Mouse (Mus musculus) mature B cell (primary cell): ENCODE measurements around the gene Hmcn2.

ENCODE experiments used
- in situ Hi-C: fragments of 300-500 bp; cut with MboI; formaldehyde crosslinking; loops from 2 replicates; pipeline ENCODE4 v1.14.3; 2019

Hmcn2 gene

GRCm38 (mm10) chr2:31314007-31314465 is at the start of gene Hmcn2:
Hmcn2 (plus strand) TSS chr2:31314415.
- in situ Hi-C loops: no loop called here

GRCm38 (mm10) chr2:31267447-31267846 is 46.8 kb upstream of the Hmcn2 start:
- in situ Hi-C loops: no loop called here

DNA sequence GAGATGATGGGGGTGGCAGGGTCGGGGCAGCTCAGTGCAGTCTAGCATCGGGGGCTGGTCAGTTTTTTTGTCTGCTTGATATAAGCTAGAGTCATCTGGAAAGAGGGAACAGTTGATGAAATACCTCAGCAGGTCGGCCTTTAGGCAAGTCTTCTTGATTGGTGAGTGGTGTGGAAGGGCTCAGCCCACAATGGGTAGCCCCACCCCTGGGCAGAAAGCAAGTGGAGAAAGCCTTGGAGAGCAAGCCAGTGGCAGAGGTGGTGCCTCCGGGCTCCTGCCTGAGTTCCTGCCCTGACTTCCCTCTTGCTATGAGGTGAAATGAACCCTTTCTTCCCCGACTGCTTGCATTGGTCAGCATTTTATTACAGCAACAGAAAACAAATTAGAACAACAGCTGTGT is 45.6 kb upstream of the Hmcn2 start:
- in situ Hi-C loops: no loop called here

DNA sequence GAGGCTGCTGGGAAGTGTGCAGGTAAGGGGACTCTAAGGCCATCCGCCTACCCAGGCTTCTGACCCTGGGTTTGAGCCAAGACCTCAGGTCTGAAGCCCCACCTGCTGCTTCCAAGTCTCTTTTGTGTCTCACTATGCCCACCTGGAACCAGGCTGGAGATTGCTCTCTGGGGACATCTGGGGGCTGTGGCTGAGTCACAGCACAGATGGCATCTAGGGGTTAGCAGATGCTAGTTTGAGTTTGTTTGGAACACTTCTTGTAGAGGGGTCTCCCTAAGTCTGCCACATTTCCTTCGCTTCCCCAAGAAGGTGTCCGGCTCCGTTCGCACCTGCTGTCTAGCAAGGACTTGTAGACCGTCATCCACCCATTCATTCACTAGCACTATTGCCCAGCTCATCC is 45.0 kb upstream of the Hmcn2 start:
- in situ Hi-C loops: no loop called here

GRCm38 (mm10) chr2:31269847-31270246 is 44.4 kb upstream of the Hmcn2 start:
- in situ Hi-C loops: no loop called here

- in situ Hi-C loops: no loop called here
Measured at GRCm38 (mm10) chr2:31270470-31270869, 43.7 kb upstream of the Hmcn2 start.

- in situ Hi-C loops: no loop called here
Measured at GRCm38 (mm10) chr2:31271071-31271470, 43.1 kb upstream of the Hmcn2 start.

GRCm38 (mm10) chr2:31274993-31275392 is 39.2 kb upstream of the Hmcn2 start:
- in situ Hi-C loops: no loop called here

GRCm38 (mm10) chr2:31277810-31278209 is 36.4 kb upstream of the Hmcn2 start:
- in situ Hi-C loops: no loop called here

GRCm38 (mm10) chr2:31278483-31278882 is 35.7 kb upstream of the Hmcn2 start:
- in situ Hi-C loops: no loop called here

DNA sequence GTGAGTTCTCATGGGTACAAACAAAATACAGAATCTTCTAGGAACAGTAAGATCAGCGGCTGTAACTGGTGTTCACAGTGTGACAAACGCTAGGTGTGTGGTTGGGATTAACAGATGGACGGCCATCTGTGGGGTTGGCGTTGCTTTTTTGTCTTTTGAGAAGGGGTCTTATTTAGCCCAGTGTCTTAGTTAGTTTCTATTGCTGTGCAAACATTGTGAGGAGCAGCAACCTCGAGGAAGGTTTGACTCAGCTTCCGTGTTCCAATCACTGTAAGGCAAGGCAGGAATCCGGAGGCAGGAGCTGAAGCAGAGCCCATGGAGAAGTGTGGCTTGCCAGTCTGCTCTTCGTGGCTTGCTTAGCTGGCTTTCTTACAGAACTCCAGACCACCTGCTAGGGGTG is 33.1 kb upstream of the Hmcn2 start:
- in situ Hi-C loops: no loop called here

DNA sequence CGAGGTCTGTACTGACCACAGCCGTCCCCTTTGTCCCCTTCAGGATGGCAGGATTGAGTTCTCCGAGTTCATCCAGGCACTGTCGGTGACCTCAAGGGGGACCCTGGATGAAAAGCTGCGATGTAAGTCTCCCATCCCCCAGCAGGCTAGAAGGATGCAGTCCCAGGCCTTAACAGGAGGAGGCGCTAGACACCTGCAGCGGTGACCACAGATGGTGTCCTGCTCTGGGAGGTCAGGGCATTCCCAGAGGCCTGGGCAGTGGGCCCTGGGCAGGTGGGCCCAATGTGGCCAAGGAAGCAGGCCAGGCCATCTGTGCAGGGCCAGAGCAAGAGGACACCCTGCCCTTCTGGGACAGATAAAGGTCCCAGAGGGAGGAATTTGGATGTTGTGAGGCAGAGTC is 31.9 kb upstream of the Hmcn2 start:
- in situ Hi-C loops: no loop called here

DNA sequence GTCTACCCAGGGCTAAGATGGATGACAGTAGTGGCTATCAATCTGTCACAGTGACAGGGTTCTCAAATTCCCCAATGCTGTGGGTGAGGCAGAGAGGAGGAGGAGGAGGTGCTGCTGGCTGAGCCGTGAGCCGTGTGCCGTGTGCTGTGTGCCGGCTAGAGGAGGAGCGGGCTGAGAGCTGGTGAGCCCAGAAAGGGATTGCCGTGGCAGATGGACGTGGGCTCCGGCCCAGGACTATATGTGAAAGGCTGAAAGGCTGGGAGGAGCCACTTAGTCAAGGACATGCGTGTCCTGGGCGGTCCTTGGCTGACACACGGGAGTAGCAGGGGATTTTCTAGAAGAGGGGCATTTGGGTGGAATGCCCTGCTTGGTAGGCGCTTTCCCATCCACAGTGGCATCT is 31.3 kb upstream of the Hmcn2 start:
- in situ Hi-C loops: no loop called here

- in situ Hi-C loops: no loop called here
Measured at GRCm38 (mm10) chr2:31284531-31284930, 29.7 kb upstream of the Hmcn2 start.

DNA sequence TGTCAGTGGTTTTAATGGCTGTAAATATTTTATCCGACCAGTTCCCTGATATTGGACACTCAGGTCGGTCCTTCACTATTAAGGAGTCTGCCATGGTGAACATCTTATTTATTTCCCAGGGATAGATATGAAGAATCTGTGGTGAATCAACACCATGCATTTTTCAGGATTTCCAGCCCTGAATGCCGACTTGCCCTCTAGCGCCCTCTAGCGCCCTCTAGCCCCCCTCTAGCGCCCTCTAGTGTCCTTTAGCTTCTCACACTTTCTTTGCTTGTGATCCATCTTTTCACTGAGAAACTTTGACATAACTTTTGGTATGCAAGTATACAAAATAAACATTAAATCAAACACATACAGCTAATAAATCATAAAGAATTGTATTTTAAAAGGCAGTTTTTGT is 22.8 kb upstream of the Hmcn2 start:
- in situ Hi-C loops: no loop called here

- in situ Hi-C loops: loop anchor here (5.0 kb wide), 1 partner anchor 103 kb away; no protein-coding TSS in a partner anchor
Measured at GRCm38 (mm10) chr2:31294985-31295384, 19.2 kb upstream of the Hmcn2 start.

- in situ Hi-C loops: loop anchor here (5.0 kb wide), 1 partner anchor 104 kb away; no protein-coding TSS in a partner anchor
Measured at GRCm38 (mm10) chr2:31296395-31296794, 17.8 kb upstream of the Hmcn2 start.

DNA sequence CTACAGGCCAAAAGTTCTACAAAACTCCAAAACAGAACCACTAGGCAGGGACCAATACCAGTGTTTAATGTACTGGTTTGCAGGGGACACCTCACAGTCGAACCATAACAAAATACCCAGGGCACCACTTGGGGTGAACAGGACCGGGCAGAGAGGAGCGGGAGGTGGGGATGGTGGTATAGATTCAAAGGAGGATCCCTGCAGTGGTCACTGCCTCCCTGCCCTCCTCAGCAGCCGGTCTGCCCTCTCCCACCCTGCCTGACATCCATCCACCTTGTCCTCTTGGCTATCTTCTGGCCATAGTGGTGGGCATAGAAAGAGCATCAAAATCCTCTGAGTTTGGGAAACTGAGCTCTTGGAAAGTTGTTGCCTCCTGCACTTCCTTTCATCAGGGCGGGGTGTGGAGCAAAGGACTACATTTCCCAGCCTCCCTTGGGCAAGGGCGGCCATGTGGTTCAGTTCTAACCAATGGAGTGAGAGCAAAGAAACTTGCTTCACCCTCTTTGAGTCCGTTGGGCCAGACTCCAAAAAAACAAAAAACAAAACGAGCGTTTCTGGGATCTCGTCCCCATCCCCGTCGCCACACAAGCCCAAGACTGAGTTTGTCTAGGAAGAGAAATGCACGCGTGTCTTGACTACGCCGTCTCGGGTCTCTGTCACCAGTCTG is 16.5 kb upstream of the Hmcn2 start:
- in situ Hi-C loops: loop anchor here (5.0 kb wide), 1 partner anchor 105 kb away; no protein-coding TSS in a partner anchor

DNA sequence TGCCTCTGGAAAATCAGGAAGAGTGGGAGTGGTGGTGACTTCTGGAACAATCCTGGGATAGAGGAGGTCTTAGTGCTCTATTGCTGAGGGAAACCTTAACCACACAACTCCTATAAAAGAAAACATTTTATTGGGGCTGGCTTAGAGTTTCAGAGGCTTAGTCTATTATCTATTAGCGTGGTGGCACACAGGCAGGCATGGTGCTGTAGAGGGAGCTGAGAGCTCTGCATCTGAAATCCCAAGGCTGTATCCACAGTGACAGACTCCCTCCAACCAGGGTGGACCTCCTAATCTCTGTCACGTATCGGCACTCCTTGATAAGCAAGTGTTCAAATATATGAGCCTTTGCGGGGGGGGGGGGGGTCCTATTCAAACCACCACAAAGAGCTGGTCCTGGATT is 15.4 kb upstream of the Hmcn2 start:
- in situ Hi-C loops: loop anchor here (5.0 kb wide), 1 partner anchor 107 kb away; no protein-coding TSS in a partner anchor

- in situ Hi-C loops: loop anchor here (5.0 kb wide), 1 partner anchor 107 kb away; no protein-coding TSS in a partner anchor
Measured at GRCm38 (mm10) chr2:31299266-31299665, 14.9 kb upstream of the Hmcn2 start.

- in situ Hi-C loops: loop anchor here (5.0 kb wide), 1 partner anchor 108 kb away; no protein-coding TSS in a partner anchor
Measured at GRCm38 (mm10) chr2:31299996-31300395, 14.2 kb upstream of the Hmcn2 start.

GRCm38 (mm10) chr2:31303177-31303576 is 11.0 kb upstream of the Hmcn2 start:
- in situ Hi-C loops: no loop called here

- in situ Hi-C loops: no loop called here
Measured at GRCm38 (mm10) chr2:31304191-31304590, 10.0 kb upstream of the Hmcn2 start.
